Mouse (Mus musculus): ENCODE measurements around the gene Csf2ra.

GRCm38 (mm10) chr19:61264227-61264626 lies 36.0 kb upstream of the Csf2ra start:
- no peak for TF ChIP-seq CTCF (IDR thresholded peaks at IDR 0.05; ENCODE audit: control insufficient read depth, insufficient read depth, low read length)
- TF ChIP-seq POLR2A (IDR thresholded peaks at IDR 0.05; ENCODE audit: borderline replicate concordance, control insufficient read depth, low read depth, low read length), result no peak

All from bone marrow, adult 2 months (tissue).